Mouse (Mus musculus) midbrain, embryonic 14.5 days (tissue): ENCODE measurements at regions not wholly inside any gene's neighbourhood (a gene's known extent, or its start where the extent isn't known, plus 50 kb on each side); places are given as distances from the start of the nearest gene placed in this dataset.
"Not testable (repeated sequence)": the region's sequence is repeated elsewhere in the genome, so short reads cannot be mapped to it uniquely, and the experiment has no call there.

Source experiments
- ATAC-seq: fragments of 200-750 bp; cut with Nextera tagmentation; 2 replicates; pipeline ENCODE4 v1.8.0; 2017; ENCODE audit warnings: moderate number of reproducible peaks, moderate library complexity; ENCODE audit not compliant: low FRiP score, low TSS enrichment
- DNase-seq: peaks from one replicate; pipeline ENCODE4 v3.0.0-alpha.2; 2015
- H3K27ac ChIP-seq: fragments of 300-500 bp; sonication (generic); replicated peaks from 2 replicates; pipeline ENCODE4 v1.5.1; 2014; ENCODE audit warnings: mild to moderate bottlenecking, low read depth, low read length, moderate library complexity
- H3K27me3 ChIP-seq: fragments of 300-500 bp; sonication (generic); 2 replicates; pipeline ENCODE4 v1.6.1; 2014; ENCODE audit warnings: low read length, control low read depth, mixed read lengths; ENCODE audit not compliant: control insufficient read depth, insufficient read depth
- H3K36me3 ChIP-seq: fragments of 300-500 bp; sonication (generic); 2 replicates; pipeline ENCODE4 v1.6.1; 2014; ENCODE audit warnings: low read length, control low read depth; ENCODE audit not compliant: control insufficient read depth, insufficient read depth
- H3K4me1 ChIP-seq: fragments of 300-500 bp; sonication (generic); 2 replicates; pipeline ENCODE4 v1.6.1; 2014; ENCODE audit warnings: mild to moderate bottlenecking, antibody characterized with exemption, low read length, control low read depth; ENCODE audit not compliant: control insufficient read depth, insufficient read depth
- H3K4me2 ChIP-seq: fragments of 300-500 bp; sonication (generic); 2 replicates; pipeline ENCODE4 v1.6.1; 2014; ENCODE audit warnings: mild to moderate bottlenecking, low read length, moderate library complexity
- H3K4me3 ChIP-seq: fragments of 300-500 bp; sonication (generic); replicated peaks from 2 replicates; pipeline ENCODE4 v1.5.1; 2014; ENCODE audit warnings: low read depth, low read length
- H3K9ac ChIP-seq: fragments of 300-500 bp; sonication (generic); replicated peaks from 2 replicates; pipeline ENCODE4 v1.6.1; 2014; ENCODE audit warnings: mild to moderate bottlenecking, low read length, moderate library complexity
- H3K9me3 ChIP-seq: fragments of 300-500 bp; sonication (generic); 2 replicates; pipeline ENCODE4 v1.6.1; 2016; ENCODE audit warnings: low read length, control low read depth, mixed read lengths; ENCODE audit not compliant: control insufficient read depth
- WGBS: fragments of 180-500 bp; shearing (Covaris S2); extraction: QIAGEN DNeasy Blood & Tissue Kit; methylation state at CpG from one replicate; pipeline ENCODE4 v1.1.7; 2014; 5-methylcytosine and 5-hydroxymethylcytosine counted together

- Histone ChIP-seq H3K27me3 (no peaks in the 10 kb centered on the region), H3K9ac (no peak overlapping the region), H3K4me1 (no peaks in the 10 kb centered on the region), H3K36me3 (no peaks in the 10 kb centered on the region), H3K27ac (no peak overlapping the region), H3K4me3 (no peak overlapping the region), H3K9me3 (no peaks in the 10 kb centered on the region), H3K4me2 (no peak overlapping the region)
- DNase-seq, result no peak
- ATAC-seq, result no peak
- 96% methylated on average over 6 of the region's 6 CpGs for WGBS
These were observed 174.8 kb downstream of the Katnal1 start for GRCm38 (mm10) chr5:148754363-148754762.

- H3K4me3 ChIP-seq, result no peak overlapping the region
- H3K9ac ChIP-seq, result no peak overlapping the region
- H3K4me2 ChIP-seq, result no peak overlapping the region
- no peak overlapping the region for H3K27ac ChIP-seq
- DNase-seq (no peak), ATAC-seq (no peak)
- no peaks in the 10 kb centered on the region for H3K4me1 ChIP-seq
- H3K9me3 ChIP-seq, result no peaks in the 10 kb centered on the region
- no peaks in the 10 kb centered on the region for H3K27me3 ChIP-seq
- no peaks in the 10 kb centered on the region for H3K36me3 ChIP-seq
- 87% methylated on average over 4 of the region's 4 CpGs for WGBS
These were observed 175.7 kb downstream of the Katnal1 start for GRCm38 (mm10) chr5:148753457-148753856.

- H3K4me3 ChIP-seq, result no peak overlapping the region
- H3K27ac ChIP-seq, result no peak overlapping the region
- H3K9me3 ChIP-seq, result no peaks in the 10 kb centered on the region
- DNase-seq, result no peak
- no peaks in the 10 kb centered on the region for H3K27me3 ChIP-seq
- H3K4me1 ChIP-seq, result no peaks in the 10 kb centered on the region
- H3K36me3 ChIP-seq, result no peaks in the 10 kb centered on the region
- no peak overlapping the region for H3K4me2 ChIP-seq
- H3K9ac ChIP-seq, result no peak overlapping the region
- 95% methylated on average over 13 of the region's 13 CpGs for WGBS
- no peak for ATAC-seq
These were observed 177.1 kb downstream of the Katnal1 start for GRCm38 (mm10) chr5:148751980-148752379.

- H3K27me3 ChIP-seq, result no peaks in the 10 kb centered on the region
- 90% methylated on average over 16 of the region's 16 CpGs for WGBS
- DNase-seq (no peak), ATAC-seq (no peak)
- H3K9me3 ChIP-seq, result no peaks in the 10 kb centered on the region
- no peak overlapping the region for H3K9ac ChIP-seq
- H3K4me1 ChIP-seq, result no peaks in the 10 kb centered on the region
- H3K4me2 ChIP-seq, result no peak overlapping the region
- H3K36me3 ChIP-seq, result no peaks in the 10 kb centered on the region
- H3K27ac ChIP-seq, result no peak overlapping the region
- H3K4me3 ChIP-seq, result no peak overlapping the region
These were observed 179.0 kb downstream of the Katnal1 start for GRCm38 (mm10) chr5:148750002-148750734.

GRCm38 (mm10) chr5:148747972-148748764 lies 181.0 kb downstream of the Katnal1 start:
- Histone ChIP-seq H3K4me3 (no peak overlapping the region), H3K27ac (no peak overlapping the region), H3K27me3 (no peaks in the 10 kb centered on the region), H3K4me2 (no peak overlapping the region), H3K36me3 (no peaks in the 10 kb centered on the region), H3K9me3 (no peaks in the 10 kb centered on the region), H3K9ac (no peak overlapping the region), H3K4me1 (no peaks in the 10 kb centered on the region)
- 91% methylated on average over 21 of the region's 21 CpGs for WGBS
- no peak for ATAC-seq
- no peak for DNase-seq

- no peaks in the 10 kb centered on the region for H3K36me3 ChIP-seq
- H3K9me3 ChIP-seq, result no peaks in the 10 kb centered on the region
- no peak for ATAC-seq
- no peak for DNase-seq
- H3K27ac ChIP-seq, result no peak overlapping the region
- no peak overlapping the region for H3K4me3 ChIP-seq
- H3K4me1 ChIP-seq, result no peaks in the 10 kb centered on the region
- no peak overlapping the region for H3K4me2 ChIP-seq
- no peaks in the 10 kb centered on the region for H3K27me3 ChIP-seq
- H3K9ac ChIP-seq, result no peak overlapping the region
- 92% methylated on average over 3 of the region's 3 CpGs for WGBS
These were observed 181.6 kb downstream of the Katnal1 start for GRCm38 (mm10) chr5:148747549-148747948.

- H3K36me3 ChIP-seq, H3K4me3 ChIP-seq, H3K27me3 ChIP-seq, H3K4me2 ChIP-seq, DNase-seq, ATAC-seq, H3K9me3 ChIP-seq, H3K4me1 ChIP-seq, H3K27ac ChIP-seq, H3K9ac ChIP-seq: not testable (repeated sequence)
- WGBS, result 81% methylated on average over 6 of the region's 6 CpGs
These were observed 182.4 kb downstream of the Katnal1 start for GRCm38 (mm10) chr5:148746726-148747125.

GRCm38 (mm10) chr5:148744676-148745391 lies 184.3 kb downstream of the Katnal1 start:
- no peak overlapping the region for H3K4me2 ChIP-seq
- H3K27me3 ChIP-seq, result no peaks in the 10 kb centered on the region
- WGBS, result 71% methylated on average over 7 of the region's 7 CpGs
- no peaks in the 10 kb centered on the region for H3K9me3 ChIP-seq
- ATAC-seq (no peak), DNase-seq (no peak)
- H3K4me1 ChIP-seq, result no peaks in the 10 kb centered on the region
- H3K27ac ChIP-seq, result no peak overlapping the region
- H3K36me3 ChIP-seq, result no peaks in the 10 kb centered on the region
- no peak overlapping the region for H3K4me3 ChIP-seq
- no peak overlapping the region for H3K9ac ChIP-seq
